In genomic region chr5:117096716-117097115, GRCm38 (mm10) we compare ENCODE assay signal across 9 mouse cellular contexts. TPM values are rescaled to one million over a fixed set of nuclear protein-coding genes. Genes with fewer than 3 reads are reported as not detected.
DNase-seq lines count a peak whose midpoint lies in the region; ATAC-seq lines count a peak whose summit lies in the region.
"Had no signal": no experiment of that assay in that cellular context is flagged by ENCODE, and none has a peak within 500 bp of the region (broad histone marks: within the 10 kb centered on the region; RNA-seq: fewer than 3 reads in every experiment).

No protein-coding gene starts in this region.

- H3K4me2 ChIP-seq in neural tube, embryonic 11.5 days (ENCODE audit: low read depth): no peak overlapping the region
- H3K4me2 ChIP-seq: liver, embryonic 15.5 days had no signal

- intact Hi-C loops in left cerebral cortex, postnatal 25 days (cut with DNase I): loop anchor here (5.0 kb wide), 2 partner anchors 974 to 1064 kb away; no protein-coding TSS in a partner anchor

- H3K27ac ChIP-seq in embryonic facial prominence, embryonic 10.5 days (replicated peaks): no peak overlapping the region
- H3K27ac ChIP-seq in neural tube, embryonic 11.5 days (ENCODE audit: low read depth, low read length): no peak overlapping the region
- H3K27ac ChIP-seq: liver, embryonic 15.5 days had no signal

- no peak overlapping the region for H3K9ac ChIP-seq in neural tube, embryonic 11.5 days (ENCODE audit: low read length)
- H3K9ac ChIP-seq: liver, embryonic 15.5 days had no signal

- H3K4me1 ChIP-seq in embryonic facial prominence, embryonic 10.5 days: no peaks in the 10 kb centered on the region
- H3K4me1 ChIP-seq in neural tube, embryonic 11.5 days (ENCODE audit: control insufficient read depth, insufficient read depth, low read length): no peaks in the 10 kb centered on the region
- H3K4me1 ChIP-seq: liver, embryonic 15.5 days had no signal

- H3K27me3 ChIP-seq in embryonic facial prominence, embryonic 10.5 days (replicated peaks; ENCODE audit: low read depth, poor library complexity, severe bottlenecking): no peaks in the 10 kb centered on the region
- no peaks in the 10 kb centered on the region for H3K27me3 ChIP-seq in neural tube, embryonic 11.5 days (ENCODE audit: control insufficient read depth, insufficient read depth, low read length)
- H3K27me3 ChIP-seq: liver, embryonic 15.5 days had no signal

- peak; percentile 29 for DNase-seq in left cerebral cortex, adult 11 months (ENCODE audit: low spot score)
- no peak for DNase-seq in left cerebral cortex, adult 8-10 months (ENCODE audit: low spot score in 2 of 2)
- DNase-seq in ES-CJ7 (ENCODE audit: low read depth, low spot score): peak; percentile 64
- DNase-seq in adipocyte (ENCODE audit: low spot score): peak; percentile 87
- peak; percentile 48 for DNase-seq in embryonic facial prominence, embryonic 10.5 days (ENCODE audit: low spot score)
- peak; percentile 58 to 71 for DNase-seq in left cerebral cortex, postnatal 25 days (ENCODE audit: low spot score in 2 of 2)
- peak; percentile 53 for DNase-seq in neural tube, embryonic 11.5 days (ENCODE audit: low spot score)

- no peak overlapping the region for H3K4me3 ChIP-seq in embryonic facial prominence, embryonic 10.5 days
- H3K4me3 ChIP-seq in neural tube, embryonic 11.5 days (ENCODE audit: low read depth, low read length): no peak overlapping the region
- H3K4me3 ChIP-seq: liver, embryonic 15.5 days had no signal

- 57% methylated on average over 3 of the region's 3 CpGs for WGBS in embryonic facial prominence, embryonic 10.5 days
- 57% methylated on average over 3 of the region's 3 CpGs for WGBS in neural tube, embryonic 11.5 days

- peaks cover 96% of the 10 kb centered on the region for H3K36me3 ChIP-seq in embryonic facial prominence, embryonic 10.5 days (replicated peaks)
- H3K36me3 ChIP-seq in neural tube, embryonic 11.5 days (ENCODE audit: control insufficient read depth, insufficient read depth, low read length): peaks cover 5% of the 10 kb centered on the region

- no peaks in the 10 kb centered on the region for H3K9me3 ChIP-seq in embryonic facial prominence, embryonic 10.5 days
- H3K9me3 ChIP-seq in neural tube, embryonic 11.5 days (ENCODE audit: control insufficient read depth, low read length): no peaks in the 10 kb centered on the region
- H3K9me3 ChIP-seq: liver, embryonic 15.5 days had no signal

- ATAC-seq in neural tube, embryonic 11.5 days (ENCODE audit: insufficient read depth, low FRiP score, low TSS enrichment): no peak
- ATAC-seq in erythroid progenitor cell, adult 5-6 weeks (replicated peaks; ENCODE audit: low FRiP score, poor library complexity, severe bottlenecking): no peak; the same call in 1 of the 2 replicates

RNA-seq across cellular contexts. Expression of gene Suds3, which starts 19.2 kb away (rescaled TPM):
- 100 to 1,000 TPM; 114 to 150 (median 121) TPM for total RNA-seq in left cerebral cortex, adult 8-10 months (2022)
- 74.6 and 76.4 TPM in 2 replicates for polyA plus RNA-seq in embryonic facial prominence, embryonic 10.5 days (2016; fragmentation: Nextera tagmentation; extraction: Ambion mirVana)
- total RNA-seq in left cerebral cortex, postnatal 25 days (2021): 100 to 1,000 TPM; 121 to 139 TPM
- 46.3 and 46.7 TPM in 2 replicates for polyA plus RNA-seq in neural tube, embryonic 11.5 days (2014; fragmentation: Nextera tagmentation; extraction: Ambion mirVana)
- 23.5 and 31.7 TPM in 2 replicates for total RNA-seq in erythroid progenitor cell, adult 5-6 weeks (2015; ENCODE audit: low replicate concordance)
- 62.6 and 70.5 TPM in 2 replicates for total RNA-seq in erythroid progenitor cell, adult 5-6 weeks (2017; ENCODE audit: low replicate concordance)

RNA-seq across cellular contexts. Expression of gene Taok3, which starts 23.2 kb away (rescaled TPM):
- 10 to 100 TPM; 49.5 to 55.4 (median 52.4) TPM for total RNA-seq in left cerebral cortex, adult 8-10 months (2022)
- polyA plus RNA-seq in embryonic facial prominence, embryonic 10.5 days (2016; fragmentation: Nextera tagmentation; extraction: Ambion mirVana): 8.1 TPM in 2 replicates
- 10 to 100 TPM; 55.2 to 59.8 TPM for total RNA-seq in left cerebral cortex, postnatal 25 days (2021)
- polyA plus RNA-seq in neural tube, embryonic 11.5 days (2014; fragmentation: Nextera tagmentation; extraction: Ambion mirVana): 20.0 and 20.3 TPM in 2 replicates
- 53.7 and 55.1 TPM in 2 replicates for total RNA-seq in erythroid progenitor cell, adult 5-6 weeks (2015; ENCODE audit: low replicate concordance)
- total RNA-seq in erythroid progenitor cell, adult 5-6 weeks (2017; ENCODE audit: low replicate concordance): 48.5 and 60.2 TPM in 2 replicates

Comparison
In these comparisons a context has a peak if more than half of its experiments do, and no peak if none do; other contexts are left out.
1. DNase-seq: peak in left cerebral cortex, adult 11 months (single experiment), ES-CJ7 (single experiment), adipocyte (single experiment), embryonic facial prominence, embryonic 10.5 days (single experiment), left cerebral cortex, postnatal 25 days (2 of 2) and neural tube, embryonic 11.5 days (single experiment); none in left cerebral cortex, adult 8-10 months (0 of 2).